Mouse (Mus musculus) embryonic facial prominence, embryonic 15.5 days (tissue): ENCODE measurements around the gene Sars. TPM values are rescaled to one million over a fixed set of nuclear protein-coding genes. Genes with fewer than 3 reads are reported as not detected.

Experiments
- ATAC-seq: fragments of 200-750 bp; cut with Nextera tagmentation; 2 replicates; pipeline ENCODE4 v1.8.0; 2017; ENCODE audit warnings: low read depth, moderate TSS enrichment; ENCODE audit not compliant: insufficient number of reproducible peaks, low FRiP score, low TSS enrichment
- H3K27ac ChIP-seq: fragments of 300-500 bp; sonication (generic); replicated peaks from 2 replicates; pipeline ENCODE4 v1.5.1; 2015; ENCODE audit warnings: mild to moderate bottlenecking, inconsistent platforms
- H3K27me3 ChIP-seq: fragments of 300-500 bp; sonication (generic); 2 replicates; pipeline ENCODE4 v1.6.1; 2015; ENCODE audit warnings: inconsistent platforms
- H3K36me3 ChIP-seq: fragments of 300-500 bp; sonication (generic); 2 replicates; pipeline ENCODE4 v1.6.1; 2015; ENCODE audit warnings: mild to moderate bottlenecking, inconsistent platforms
- H3K4me1 ChIP-seq: fragments of 300-500 bp; sonication (generic); 2 replicates; pipeline ENCODE4 v1.6.1; 2015; ENCODE audit warnings: inconsistent platforms
- H3K4me2 ChIP-seq: fragments of 300-500 bp; sonication (generic); replicated peaks from 2 replicates; pipeline ENCODE4 v1.6.1; 2015; ENCODE audit warnings: mild to moderate bottlenecking, inconsistent platforms
- H3K4me3 ChIP-seq: fragments of 300-500 bp; sonication (generic); replicated peaks from 2 replicates; pipeline ENCODE4 v1.5.1; 2015; ENCODE audit warnings: mild to moderate bottlenecking, inconsistent platforms
- H3K9ac ChIP-seq: fragments of 300-500 bp; sonication (generic); 2 replicates; pipeline ENCODE4 v1.6.1; 2015; ENCODE audit warnings: inconsistent platforms
- H3K9me3 ChIP-seq: fragments of 300-500 bp; sonication (generic); replicated peaks from 2 replicates; pipeline ENCODE4 v1.6.1; 2016; ENCODE audit warnings: inconsistent platforms
- WGBS: fragments of 180-500 bp; shearing (Covaris S2); methylation state at CpG from one replicate; pipeline ENCODE4 v1.1.7; 2015; 5-methylcytosine and 5-hydroxymethylcytosine counted together
- polyA plus RNA-seq: library from polyadenylated mRNA; unstranded; fragments of >200 nt; fragmentation: Nextera tagmentation; extraction: Ambion mirVana; gene quantifications from 2 replicates; pipeline ENCODE4 v1.2.1, GENCODE M21; 2015

Sars gene
- polyA plus RNA-seq, 1 experiment from 2014 or later = 117 TPM

- H3K36me3 ChIP-seq = peaks cover 6% of the 10 kb centered on the region; the same call in 1 of the 2 replicates
- no peak overlapping the region for H3K27ac ChIP-seq
- WGBS = 23% methylated on average over 2 of the region's 2 CpGs
- no peaks in the 10 kb centered on the region for H3K9me3 ChIP-seq
- peaks cover 49% of the 10 kb centered on the region for H3K4me1 ChIP-seq
- no peaks in the 10 kb centered on the region for H3K27me3 ChIP-seq
- peak overlapping the region; percentile 67 for H3K4me2 ChIP-seq
- ATAC-seq = no peak
- peak overlapping the region; percentile 69 for H3K4me3 ChIP-seq
- H3K9ac ChIP-seq = no peak overlapping the region
These were observed 60.6 kb downstream of the Sars start for GRCm38 (mm10) chr3:108384425-108384824.

GRCm38 (mm10) chr3:108383485-108384354 is 61.3 kb downstream of the Sars start, which contains the start of gene Psrc1:
Gene Psrc1 (plus strand): TSS chr3:108383839.
- ATAC-seq = peak; percentile 84
- Histone ChIP-seq H3K27ac (peak within 1 kb of the TSS; percentile 86), H3K4me3 (peak within 1 kb of the TSS; percentile 69), H3K9ac (peak within 1 kb of the TSS; percentile 39; the same call in 1 of the 2 replicates), H3K36me3 (peaks cover 6% of the 10 kb centered on the region; the same call in 1 of the 2 replicates), H3K4me2 (peak within 1 kb of the TSS; percentile 67), H3K4me1 (peaks cover 44% of the 10 kb centered on the region), H3K9me3 (no peaks in the 10 kb centered on the region), H3K27me3 (no peaks in the 10 kb centered on the region)
- WGBS = under 1% methylated on average over 44 of the region's 44 CpGs

GRCm38 (mm10) chr3:108381945-108382875 is 62.8 kb downstream of the Sars start:
- no peak for ATAC-seq
- H3K27me3 ChIP-seq = no peaks in the 10 kb centered on the region
- peak overlapping the region; percentile 69 for H3K4me3 ChIP-seq
- WGBS = 39% methylated on average over 14 of the region's 14 CpGs
- peak overlapping the region; percentile 66 for H3K27ac ChIP-seq
- H3K4me1 ChIP-seq = peaks cover 42% of the 10 kb centered on the region
- H3K36me3 ChIP-seq = peaks cover 4% of the 10 kb centered on the region; the same call in 1 of the 2 replicates
- no peaks in the 10 kb centered on the region for H3K9me3 ChIP-seq
- H3K9ac ChIP-seq = no peak overlapping the region
- H3K4me2 ChIP-seq = peak overlapping the region; percentile 67

- H3K4me3 ChIP-seq = no peak overlapping the region
- no peak overlapping the region for H3K4me2 ChIP-seq
- no peaks in the 10 kb centered on the region for H3K36me3 ChIP-seq
- H3K27me3 ChIP-seq = no peaks in the 10 kb centered on the region
- no peaks in the 10 kb centered on the region for H3K9me3 ChIP-seq
- no peak overlapping the region for H3K9ac ChIP-seq
- ATAC-seq = no peak
- no peak overlapping the region for H3K27ac ChIP-seq
- 84% methylated on average over 6 of the region's 6 CpGs for WGBS
- peaks cover 42% of the 10 kb centered on the region for H3K4me1 ChIP-seq
These were observed 64.3 kb downstream of the Sars start for GRCm38 (mm10) chr3:108380695-108381094.

DNA sequence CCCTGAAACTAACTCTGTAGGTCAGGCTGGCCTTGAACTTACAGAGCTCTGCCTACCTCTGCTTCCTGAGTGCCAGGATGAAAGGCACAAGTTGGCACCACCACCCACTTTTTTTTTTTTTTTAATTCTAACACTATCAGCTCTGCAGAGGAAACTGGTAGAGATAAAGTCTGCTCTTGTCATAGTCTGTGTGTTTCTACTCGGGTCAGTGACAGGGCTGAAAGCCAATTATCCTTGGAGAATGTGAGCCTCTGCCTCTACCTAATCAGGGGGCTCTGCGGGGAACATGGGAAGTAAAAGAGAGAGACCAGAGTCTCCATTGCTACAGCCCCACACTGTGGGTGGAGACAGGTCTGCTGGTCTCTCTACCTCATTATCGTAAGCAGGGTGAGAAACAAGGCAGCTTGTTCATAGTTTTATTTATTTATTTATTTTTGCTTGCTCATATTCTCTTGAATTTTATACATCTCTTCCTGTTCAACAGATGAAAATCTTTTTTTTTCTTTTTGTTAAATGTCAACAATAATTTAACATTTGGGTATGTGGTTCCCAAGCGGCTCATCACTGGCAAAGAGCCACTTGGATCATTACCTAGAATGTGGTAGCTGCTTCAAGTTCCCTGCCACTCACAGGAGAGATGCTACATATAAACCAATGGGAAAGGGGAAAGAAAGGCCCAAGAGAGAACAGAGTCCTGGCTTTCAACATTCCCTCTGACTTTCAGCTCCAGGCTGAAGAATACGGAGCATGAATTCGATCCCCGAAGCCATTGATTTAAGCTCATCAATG is 65.9 kb downstream of the Sars start:
- 61% methylated on average over 7 of the region's 7 CpGs for WGBS
- H3K27me3 ChIP-seq = no peaks in the 10 kb centered on the region
- H3K27ac ChIP-seq = no peak overlapping the region
- H3K4me2 ChIP-seq = no peak overlapping the region
- no peaks in the 10 kb centered on the region for H3K9me3 ChIP-seq
- peaks cover 28% of the 10 kb centered on the region for H3K4me1 ChIP-seq
- no peaks in the 10 kb centered on the region for H3K36me3 ChIP-seq
- ATAC-seq = no peak
- H3K4me3 ChIP-seq = no peak overlapping the region
- H3K9ac ChIP-seq = no peak overlapping the region

Other genes starting within 250 kb of the Sars start
- gene Cyb561d1, start 244.0 kb downstream of the Sars start, polyA plus RNA-seq = 2.8 and 3.0 TPM in 2 replicates
- gene Atxn7l2, start 234.3 kb downstream of the Sars start, polyA plus RNA-seq = 18.4 and 20.4 TPM in 2 replicates
- 2.7 and 3.3 TPM in 2 replicates for gene Sypl2, start 218.6 kb downstream of the Sars start, polyA plus RNA-seq
- 263 and 265 TPM in 2 replicates for gene Psma5, start 188.3 kb downstream of the Sars start, polyA plus RNA-seq
- gene Sort1, start 161.1 kb downstream of the Sars start, polyA plus RNA-seq = 13.4 and 13.9 TPM in 2 replicates
- 0.12 TPM in 1 of 2 replicates, not detected in the other for gene Mybphl, start 80.3 kb downstream of the Sars start, polyA plus RNA-seq
- gene Psrc1, start 61.4 kb downstream of the Sars start, polyA plus RNA-seq = 41.7 TPM in 2 replicates
- gene Celsr2, start 29.7 kb downstream of the Sars start, polyA plus RNA-seq = 20.1 and 20.7 TPM in 2 replicates
- 2.8 and 6.1 TPM in 2 replicates for gene 1700013F07Rik, start 88.9 kb upstream of the Sars start, polyA plus RNA-seq
- 3.3 and 4.1 TPM in 2 replicates for gene 5330417C22Rik, start 91.3 kb upstream of the Sars start, polyA plus RNA-seq
- 48.6 and 49.6 TPM in 2 replicates for gene Tmem167b, start 117.3 kb upstream of the Sars start, polyA plus RNA-seq
- gene Taf13, start 126.5 kb upstream of the Sars start, polyA plus RNA-seq = 43.1 and 51.3 TPM in 2 replicates
- 18.0 and 19.9 TPM in 2 replicates for gene Wdr47, start 146.1 kb upstream of the Sars start, polyA plus RNA-seq
- gene Clcc1, start 208.7 kb upstream of the Sars start, polyA plus RNA-seq = 86.3 and 87.5 TPM in 2 replicates